Mouse (Mus musculus) adrenal gland, adult (tissue): ENCODE measurements around the gene Magi1.
A peak's percentile ranks its signal among the peaks of the same experiment; 100 is the strongest.

Experiments used
- DNase-seq, 2 experiments: peaks; one replicate each; pipeline ENCODE4 v3.0.0; 2022 to 2023; ENCODE audit warnings: low spot score in 1 of 2; ENCODE audit not compliant: inconsistent age in 2 of 2

The Magi1 gene

DNA sequence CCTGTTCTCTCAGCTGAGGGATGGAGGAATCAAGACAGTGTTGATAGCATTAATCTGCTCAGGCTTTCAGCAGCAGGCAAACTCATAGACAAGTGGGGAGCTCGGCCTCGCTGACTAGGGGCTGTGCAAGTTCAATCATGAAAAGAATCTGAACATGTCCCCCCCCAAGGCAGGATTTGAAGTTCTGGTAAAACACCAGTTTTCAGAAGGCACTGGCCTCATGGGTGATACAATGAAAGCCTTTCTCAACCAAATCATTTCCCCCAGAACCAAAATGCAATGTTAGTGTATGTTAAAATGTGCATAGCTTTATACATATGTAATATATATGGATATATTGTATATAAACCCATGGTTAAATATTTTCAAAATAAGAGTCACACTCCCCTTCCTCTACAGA lies 372.3 kb downstream of the Magi1 start:
- no peak for DNase-seq

DNA sequence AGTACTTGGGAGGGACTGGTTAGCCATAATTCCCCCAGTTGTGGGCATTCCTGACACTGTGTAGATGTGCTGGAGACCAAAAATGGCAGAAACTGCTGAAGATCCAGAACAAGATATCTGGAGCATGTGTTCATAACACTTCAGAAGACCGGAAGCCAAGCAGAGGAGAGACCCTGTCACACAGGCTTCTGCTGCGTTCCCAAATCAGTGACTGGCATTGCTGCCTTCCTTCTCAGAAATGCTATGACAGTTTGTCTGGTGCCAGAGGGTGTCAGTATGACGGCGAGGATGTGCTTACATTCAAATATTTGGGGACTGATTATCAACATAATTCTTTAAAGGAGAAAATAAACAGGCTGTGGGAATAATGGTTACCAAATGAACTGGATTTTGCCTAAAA lies 373.7 kb downstream of the Magi1 start:
- no peak for DNase-seq

DNA sequence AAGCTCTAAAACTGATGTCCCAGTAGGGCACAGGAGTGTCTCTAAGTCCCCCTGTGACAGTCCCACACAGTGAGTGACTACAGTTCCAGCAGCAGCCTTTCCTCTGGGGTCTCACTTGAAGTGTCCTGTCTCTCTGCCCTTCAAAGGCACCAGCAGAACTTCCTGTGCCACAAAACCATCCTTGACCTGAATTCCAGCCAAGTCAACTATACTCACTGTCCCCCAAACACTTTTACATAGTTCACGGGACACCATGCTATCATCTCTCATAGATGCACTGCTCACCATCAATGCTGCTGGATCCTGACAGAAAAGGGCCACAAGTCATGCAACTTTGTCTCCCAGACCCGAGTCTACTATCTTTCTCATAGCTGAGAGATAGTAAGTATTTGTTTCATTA lies 378.7 kb downstream of the Magi1 start:
- DNase-seq: peak; percentile 57

DNA sequence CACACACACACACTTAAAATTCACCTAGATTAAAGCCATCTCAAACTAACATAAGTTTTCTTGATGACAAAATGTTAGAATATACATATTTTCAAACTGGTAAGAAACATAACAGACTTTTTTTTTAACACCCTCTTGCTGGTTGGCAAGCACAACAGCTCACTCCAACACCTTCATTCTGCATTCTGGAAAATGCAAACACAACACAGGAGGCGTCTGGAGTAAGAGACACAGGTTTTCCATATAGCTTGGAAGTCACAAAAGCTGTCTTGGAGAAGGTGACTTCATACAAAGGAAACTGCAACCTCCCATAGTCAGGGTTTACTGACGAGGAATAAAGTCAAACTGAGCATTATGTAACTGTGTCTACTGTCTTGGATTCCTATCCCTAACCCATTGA lies 381.5 kb downstream of the Magi1 start:
- DNase-seq: no peak

DNA sequence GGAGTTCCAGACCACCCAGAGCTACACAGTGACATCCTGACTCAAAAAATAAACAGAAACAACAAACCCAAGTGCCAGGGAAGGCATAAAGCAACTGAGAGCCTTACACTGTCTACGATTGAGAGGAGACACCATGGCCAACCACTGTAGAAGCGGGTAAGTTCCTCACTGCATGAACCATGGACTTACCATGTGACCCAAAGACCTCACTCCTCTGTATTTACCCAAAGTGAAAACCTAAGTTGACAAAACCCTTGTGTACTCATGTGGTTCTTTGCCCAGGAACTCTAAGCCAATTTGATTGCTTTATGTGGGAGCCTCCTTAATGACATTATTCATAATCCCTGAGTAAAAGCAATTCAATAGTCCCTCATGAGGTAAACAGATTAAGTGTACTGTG lies 382.3 kb downstream of the Magi1 start:
- no peak for DNase-seq

DNA sequence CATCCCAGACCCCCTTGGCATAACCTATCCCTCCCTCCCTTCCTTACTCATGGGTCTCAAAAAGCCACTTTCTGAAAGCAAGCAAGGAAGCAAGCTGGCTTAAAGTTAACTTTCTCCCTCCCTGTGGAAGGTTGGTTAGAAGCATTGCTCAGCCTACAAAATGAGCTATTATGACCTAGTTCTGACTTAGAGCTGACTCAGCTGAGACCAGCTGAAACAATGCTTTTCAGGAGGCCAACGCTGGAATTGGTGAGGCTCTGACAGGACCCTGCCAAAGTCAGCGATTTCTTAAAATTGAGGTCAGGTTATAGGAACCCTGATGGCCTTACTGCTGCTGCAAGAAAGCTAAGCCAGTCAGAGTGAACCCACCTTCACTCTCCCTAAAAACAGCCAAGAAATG lies 386.2 kb downstream of the Magi1 start:
- DNase-seq: peak; percentile 24 to 75

DNA sequence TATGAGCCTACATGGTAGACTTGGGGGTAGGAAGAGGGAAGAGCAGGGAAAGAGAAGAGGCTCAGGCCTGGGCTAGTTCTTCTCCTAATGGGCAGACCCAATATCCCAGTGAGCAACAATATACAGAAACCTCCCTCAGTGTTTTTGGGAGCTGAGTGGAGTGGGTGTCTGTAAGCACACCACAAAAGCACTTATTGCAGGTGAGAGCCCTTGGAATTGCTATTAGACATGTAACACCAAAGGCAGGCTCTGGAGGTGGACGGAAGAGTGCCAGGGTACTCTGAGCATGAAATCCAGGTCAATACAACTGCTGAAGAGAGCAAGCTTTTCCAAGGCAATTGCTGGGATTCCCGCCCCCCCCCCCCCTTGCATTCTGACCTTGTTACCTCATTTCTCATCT lies 388.0 kb downstream of the Magi1 start:
- peak; percentile 36 to 70 for DNase-seq

DNA sequence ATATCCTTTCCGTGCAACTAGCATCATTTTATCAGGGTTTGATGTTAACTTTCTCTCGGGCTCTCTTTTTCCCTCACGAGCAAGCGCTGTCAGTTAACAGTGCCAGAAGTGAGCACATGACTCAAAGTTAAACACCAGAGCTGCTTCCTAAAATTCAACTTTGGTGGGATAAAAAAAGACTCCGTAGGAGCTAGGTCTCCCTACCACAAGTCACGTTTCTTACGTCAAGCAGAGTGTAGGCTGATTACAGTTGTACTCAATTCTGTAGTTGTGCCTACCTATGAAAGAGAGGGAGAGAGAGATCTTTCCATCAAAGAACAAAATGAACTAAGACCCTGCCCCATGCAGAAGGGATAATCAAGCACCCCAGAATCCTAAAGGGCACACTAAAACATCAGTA lies 389.8 kb downstream of the Magi1 start:
- no peak for DNase-seq

DNA sequence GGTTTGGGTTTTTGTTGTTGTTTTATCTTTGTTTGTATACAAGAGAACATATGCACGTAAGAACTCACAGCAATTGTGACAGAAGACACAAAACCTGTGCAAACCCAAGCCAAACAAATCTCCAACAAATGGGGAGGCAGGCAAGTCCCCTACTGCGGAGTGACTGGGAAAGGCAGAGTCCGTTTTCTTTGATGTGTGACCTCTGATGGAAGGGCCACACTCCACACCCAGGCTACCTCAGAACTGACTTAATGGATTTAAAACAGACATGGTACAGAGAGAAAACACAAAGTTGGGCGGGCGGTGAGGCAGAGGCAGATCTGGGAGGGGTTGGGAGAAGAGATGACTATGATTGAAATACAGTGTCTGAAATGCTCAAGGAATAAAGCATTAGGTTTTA lies 390.8 kb downstream of the Magi1 start:
- peak in 1 of 2 experiments; percentile 61 for DNase-seq

DNA sequence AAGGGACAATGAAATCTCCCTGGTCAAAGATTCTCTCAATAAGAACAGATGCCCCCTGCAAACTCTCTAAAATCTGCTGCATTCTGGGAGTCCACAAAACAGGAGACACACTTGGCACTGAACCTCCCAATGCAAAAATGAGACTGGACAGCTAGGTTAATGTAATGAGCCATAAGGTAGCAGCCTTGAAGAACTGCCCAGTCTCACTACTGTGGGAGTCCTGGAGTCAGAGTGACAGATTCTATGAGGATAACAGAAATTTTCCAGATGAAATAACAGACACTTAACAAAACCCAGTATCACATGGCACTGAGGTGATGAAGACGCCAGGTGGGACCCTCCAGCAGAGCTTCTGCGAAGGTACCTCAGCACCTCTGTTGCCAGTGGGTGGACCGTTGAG lies 393.7 kb downstream of the Magi1 start:
- no peak for DNase-seq

DNA sequence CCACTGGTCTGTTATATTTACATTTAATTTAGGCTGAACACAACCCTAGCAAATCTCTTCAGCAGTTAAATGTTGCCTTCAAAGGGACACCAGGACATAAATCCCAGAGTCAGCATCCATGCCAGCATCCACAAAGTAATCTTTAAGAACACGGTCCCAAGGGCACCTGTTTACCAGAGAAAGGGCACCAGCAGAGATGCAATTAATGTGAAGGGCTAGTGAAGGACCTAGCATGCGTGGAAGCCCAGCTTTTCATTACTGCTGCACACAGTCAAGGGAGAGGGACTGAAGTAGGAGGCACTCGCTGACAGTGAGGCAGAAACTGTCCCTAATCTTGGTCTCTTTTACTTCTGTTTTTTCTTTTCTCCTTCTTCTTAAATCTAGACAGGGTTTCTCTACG lies 406.4 kb downstream of the Magi1 start:
- no peak for DNase-seq

DNA sequence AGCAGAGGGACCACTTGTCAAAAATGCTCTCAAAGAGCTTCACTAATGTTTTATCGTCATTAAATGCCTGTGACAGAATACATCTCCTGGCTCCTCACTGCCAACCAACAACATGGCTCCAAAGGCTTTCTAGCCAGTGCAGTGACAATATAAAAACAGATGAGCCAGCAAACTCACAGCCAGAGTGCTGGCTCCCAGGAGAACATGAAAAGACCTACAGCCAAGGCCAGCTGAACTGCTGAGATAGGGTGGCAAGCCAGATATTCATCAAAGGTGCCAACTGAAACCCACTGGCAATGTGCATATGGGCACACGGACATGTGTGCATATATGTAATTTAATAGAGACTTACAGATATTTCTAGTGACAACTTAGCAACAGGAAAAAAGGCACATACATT lies 408.8 kb downstream of the Magi1 start:
- peak in 1 of 2 experiments; percentile 44 for DNase-seq

DNA sequence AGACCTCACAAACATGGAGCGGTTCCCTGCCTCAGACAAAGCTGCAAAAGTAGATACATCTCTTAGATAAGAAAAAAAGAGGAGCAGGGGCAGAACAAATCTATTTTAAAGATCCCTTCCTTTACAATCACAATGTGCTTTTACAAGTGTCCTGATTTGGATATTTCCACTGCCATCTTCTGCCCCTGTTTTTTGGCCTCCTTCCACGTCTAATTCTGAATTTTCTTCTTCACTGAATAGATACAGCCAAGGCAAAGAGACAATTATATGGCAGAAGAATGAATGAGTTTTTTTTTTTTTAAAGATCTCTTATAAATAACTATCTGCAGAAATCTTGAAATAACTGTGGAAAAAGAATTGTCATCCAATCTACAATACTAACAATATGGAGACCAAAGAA lies 409.3 kb downstream of the Magi1 start:
- DNase-seq: no peak

DNA sequence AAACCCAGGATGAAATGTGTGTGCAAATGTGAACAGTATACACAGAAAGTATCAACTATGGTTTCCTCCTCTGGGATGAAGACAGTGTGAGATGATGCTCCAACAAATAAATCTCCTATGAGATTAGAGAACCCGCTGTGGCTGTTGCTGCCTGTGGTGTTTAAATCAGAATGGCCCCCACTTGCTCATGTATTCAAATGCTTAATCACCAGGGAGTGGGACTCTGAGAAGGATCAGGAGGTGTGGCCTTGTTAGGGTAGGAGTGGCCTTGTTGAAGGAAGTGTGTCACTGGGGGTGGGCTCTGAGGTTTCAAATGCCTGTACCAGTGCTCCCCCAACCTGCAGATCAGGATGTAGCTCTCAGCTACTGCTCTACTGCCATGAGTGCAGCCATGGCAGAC lies 410.2 kb downstream of the Magi1 start:
- DNase-seq: no peak

DNA sequence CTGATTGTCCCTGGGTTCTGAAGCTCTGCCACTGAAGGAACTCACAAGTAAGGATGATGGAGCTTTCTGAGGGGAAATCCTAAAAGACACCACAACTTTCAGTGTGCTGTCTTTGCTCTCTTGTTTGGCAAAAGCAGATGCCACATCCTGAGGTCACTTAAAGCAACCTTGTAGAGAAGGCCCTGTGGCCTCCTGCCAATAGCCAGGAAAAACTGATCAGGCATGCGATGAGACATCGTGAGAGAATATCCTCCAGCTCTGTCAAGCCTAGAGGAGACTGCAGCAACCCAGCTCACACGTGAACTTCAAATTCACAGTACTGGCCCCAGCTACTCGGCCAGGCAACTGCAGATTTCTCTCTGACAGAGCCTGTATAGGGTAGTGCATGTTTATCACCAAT lies 412.2 kb downstream of the Magi1 start:
- DNase-seq: peak; percentile 83 to 90

DNA sequence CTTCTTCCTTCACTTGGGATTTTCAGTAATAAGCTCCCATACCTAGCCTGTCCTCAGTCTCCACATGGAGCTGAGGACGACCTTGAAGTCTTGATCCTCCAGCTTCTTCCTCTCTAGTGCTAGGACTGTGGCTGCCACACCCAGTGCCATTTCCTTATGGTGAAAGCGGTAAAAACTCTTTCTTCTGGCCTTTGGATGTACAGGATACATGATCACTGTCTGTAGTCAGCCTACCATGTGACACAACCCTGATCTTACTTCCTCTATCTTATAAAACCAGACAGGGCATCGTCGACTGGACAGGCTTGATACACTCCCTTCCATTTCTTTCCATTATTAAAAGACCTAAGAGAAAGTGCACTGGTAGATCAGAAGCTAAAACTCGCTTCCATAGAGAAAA lies 413.7 kb downstream of the Magi1 start:
- DNase-seq: no peak

DNA sequence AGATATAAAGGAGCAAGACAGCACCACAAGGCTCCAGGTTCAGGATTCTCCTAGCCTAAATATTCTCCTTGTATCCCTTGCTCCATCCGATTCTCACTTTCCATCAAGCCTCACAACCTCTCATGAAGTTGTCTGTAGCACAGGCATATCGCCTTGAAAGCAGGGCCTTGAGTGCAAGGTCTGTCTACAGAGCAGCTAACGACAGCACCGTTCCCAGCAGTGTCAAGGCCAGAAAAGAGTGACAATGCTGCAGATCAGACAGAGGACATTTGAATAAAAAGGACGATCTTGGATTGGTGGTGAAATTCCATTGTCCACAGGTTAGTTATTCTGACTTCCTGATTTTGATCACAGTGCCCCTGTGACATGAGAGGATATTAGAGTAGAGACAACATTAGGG lies 421.5 kb downstream of the Magi1 start:
- peak; percentile 65 to 86 for DNase-seq

DNA sequence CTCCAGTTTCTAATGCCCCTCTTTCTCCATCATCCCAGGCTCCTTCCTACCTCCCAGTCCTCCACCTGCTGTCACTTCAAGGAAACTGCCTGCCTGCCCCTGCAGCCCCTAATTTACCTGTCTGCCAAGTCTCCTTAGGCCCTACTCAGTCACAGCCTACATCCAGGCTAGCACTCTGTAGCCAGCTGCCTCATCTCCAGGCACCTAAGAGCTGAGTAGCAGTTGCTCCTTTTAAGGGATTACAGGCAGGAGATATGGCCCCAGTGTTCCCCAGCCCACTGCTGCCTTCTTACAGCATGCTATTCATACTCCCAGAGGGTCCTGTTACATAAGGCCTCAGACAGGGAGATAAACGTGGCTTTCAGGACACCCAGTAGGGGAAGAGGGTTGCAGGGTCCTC lies 426.9 kb downstream of the Magi1 start:
- no peak for DNase-seq

DNA sequence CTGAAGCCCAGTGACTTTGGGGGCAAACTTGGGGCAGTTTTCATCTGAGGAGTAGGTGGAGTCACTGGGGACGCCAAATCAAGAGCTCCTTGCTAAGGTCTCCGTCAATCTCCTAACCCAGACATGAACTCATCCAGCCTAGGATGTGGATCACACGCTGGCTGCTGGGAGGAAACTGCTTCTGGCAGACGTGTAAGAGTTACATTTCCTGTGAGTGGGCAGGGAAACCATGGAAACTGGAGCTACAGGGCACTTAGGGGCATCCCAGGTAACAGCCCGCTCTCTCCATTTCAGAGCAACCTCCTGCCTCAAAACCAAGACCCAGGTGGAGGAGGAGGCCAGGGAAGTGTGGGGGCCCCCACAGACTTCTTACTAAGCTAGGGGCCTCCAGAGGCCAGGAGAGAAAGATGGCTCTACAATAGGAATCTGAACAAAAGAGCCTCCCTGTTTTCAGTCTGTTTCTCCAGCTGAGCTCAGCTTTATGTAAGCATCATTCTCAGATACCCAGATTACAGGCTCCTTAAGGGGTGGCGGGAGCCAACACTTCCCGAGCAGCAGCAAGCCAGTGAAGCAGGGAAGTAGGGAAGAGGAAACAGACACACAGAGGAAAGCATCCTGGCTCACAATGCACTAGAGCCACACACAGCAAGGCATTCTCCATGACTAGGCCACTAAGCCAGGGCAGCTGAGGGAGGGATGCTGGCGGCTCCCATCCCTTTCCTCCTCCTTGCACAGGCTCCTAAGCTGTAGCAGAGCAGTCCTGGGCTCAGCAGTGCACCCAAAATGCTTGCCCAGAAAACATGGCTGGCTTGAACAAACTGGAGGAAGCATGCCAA lies 427.7 kb downstream of the Magi1 start:
- no peak for DNase-seq

DNA sequence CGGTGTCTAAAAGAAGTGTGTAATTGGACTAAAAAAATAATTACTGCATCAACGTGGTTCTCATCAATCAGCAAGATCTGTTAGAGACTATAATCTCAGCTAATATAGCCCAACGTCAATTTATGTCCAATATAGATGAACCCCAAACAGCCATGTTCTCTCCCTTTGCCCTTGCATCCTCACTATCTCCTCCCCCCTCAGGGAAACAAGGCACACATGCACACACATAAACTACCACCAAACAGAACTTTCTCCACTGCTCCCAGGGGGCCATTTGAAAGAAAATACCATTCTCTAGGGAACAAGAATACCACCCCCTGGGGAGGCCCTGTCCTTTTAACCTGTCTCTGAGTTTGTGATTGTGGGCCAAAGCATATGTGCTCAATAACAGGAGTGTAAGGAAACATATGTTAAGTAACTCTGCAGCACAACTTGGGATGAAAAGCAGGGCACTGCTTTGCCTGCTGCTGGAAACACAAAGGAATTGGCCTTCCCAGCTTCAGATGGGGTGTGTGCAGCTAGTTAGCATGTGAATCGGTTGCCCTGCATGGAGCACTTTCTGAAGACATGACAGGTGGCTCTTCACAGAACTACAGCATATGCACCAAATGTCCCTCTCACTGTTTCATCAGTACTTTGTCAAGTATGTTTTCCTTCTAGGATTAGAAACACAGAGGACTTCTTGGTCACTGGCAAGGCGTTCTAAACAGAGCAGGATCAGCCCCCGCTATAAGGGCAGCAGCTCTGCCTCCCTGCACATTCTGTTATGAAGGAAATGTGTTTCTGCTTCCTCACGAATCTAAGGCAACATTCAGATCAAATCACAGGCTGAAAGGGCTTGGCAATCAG lies 434.6 kb downstream of the Magi1 start:
- DNase-seq: no peak

DNA sequence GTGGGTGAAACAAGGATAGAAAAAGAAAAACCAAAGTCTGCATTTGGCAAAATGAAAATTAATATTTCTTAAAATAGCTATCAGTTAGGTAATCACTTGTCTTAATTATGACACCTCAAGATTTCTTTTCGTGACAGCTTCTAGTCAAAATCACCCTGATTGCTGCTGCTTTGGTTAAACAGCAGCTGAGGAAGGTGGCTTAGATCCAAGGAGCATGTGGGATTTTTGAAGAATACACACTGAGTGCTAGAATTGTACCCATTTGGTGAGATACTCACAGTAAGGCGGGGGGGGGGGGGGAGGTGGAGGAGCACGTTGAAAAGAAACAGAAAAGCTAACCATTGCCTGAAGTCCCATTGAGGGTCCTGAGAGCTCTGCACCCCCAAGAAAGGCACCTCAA lies 438.2 kb downstream of the Magi1 start:
- no peak for DNase-seq

DNA sequence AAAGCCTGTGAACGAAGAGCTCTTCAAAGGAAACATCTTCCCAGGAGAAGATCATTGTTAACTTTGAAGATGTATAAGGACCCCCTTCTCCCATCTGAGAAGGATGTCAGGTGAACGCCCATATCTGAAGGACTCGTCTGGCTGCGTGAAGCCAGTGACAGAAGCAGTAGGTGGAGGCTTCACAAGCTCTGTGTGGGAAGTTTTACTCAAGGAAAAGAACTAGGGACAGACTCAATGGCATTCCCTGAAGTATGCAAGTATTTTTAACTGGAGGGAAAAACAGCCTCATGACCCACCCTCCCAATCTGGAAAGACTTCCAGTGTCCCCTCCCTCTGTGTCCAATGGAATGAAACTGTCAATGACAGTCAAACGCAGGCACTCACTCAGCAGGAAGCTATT lies 438.6 kb downstream of the Magi1 start:
- no peak for DNase-seq
